ENCODE assay signal across 5 mouse cellular contexts in the genomic region with DNA sequence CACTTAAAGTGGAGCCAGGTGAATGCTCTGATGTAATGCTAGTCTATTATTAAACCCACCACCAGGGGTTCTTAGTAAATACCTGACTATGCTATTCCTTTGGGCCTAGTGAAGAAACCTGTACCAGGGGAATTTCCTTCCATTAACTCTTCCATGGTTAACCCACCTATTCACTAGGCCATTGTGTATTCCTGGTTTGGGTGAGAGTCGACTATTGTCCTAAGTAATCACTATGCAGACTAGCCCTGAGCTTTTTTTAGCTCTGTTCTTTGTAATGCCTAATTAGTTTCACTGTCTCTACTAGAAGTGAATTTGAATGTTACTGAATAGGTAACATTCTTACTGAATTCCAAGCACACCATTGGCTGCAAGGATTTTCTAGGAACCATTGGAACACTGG.
DNase-seq lines count a peak whose midpoint lies in the region; TF ChIP-seq lines count a peak whose summit lies in the region.
"Not testable (repeated sequence)": the region's sequence is repeated elsewhere in the genome, so short reads cannot be mapped to it uniquely, and the experiment has no call there.

No protein-coding gene starts in this region.

- H3K4me3 ChIP-seq in ES-E14 (ENCODE audit: insufficient read depth in 1 of 2, low read depth in 1 of 2, low read length in 2 of 2, poor library complexity in 1 of 2, severe bottlenecking in 1 of 2), result not testable (repeated sequence)

- not testable (repeated sequence) for H3K4me1 ChIP-seq in ES-E14 (ENCODE audit: control insufficient read depth in 2 of 2, insufficient read depth in 2 of 2, low read length in 2 of 2, poor library complexity in 1 of 2)

- H3K36me3 ChIP-seq in ES-E14 (ENCODE audit: control insufficient read depth, insufficient read depth, low read length, poor library complexity, severe bottlenecking), result not testable (repeated sequence)

- H3K27ac ChIP-seq in ES-E14 (ENCODE audit: insufficient read depth, low read depth, low read length, poor library complexity, severe bottlenecking), result not testable (repeated sequence)

- in situ Hi-C loops in ES-E14 (cut with MboI; ENCODE audit: low sequenced_read_pairs in 2 of 2, unreplicated experiment in 2 of 2), result not testable (repeated sequence)

- DNase-seq in ES-CJ7 (ENCODE audit: low read depth, low spot score) (peak; percentile 83), ES-E14 (ENCODE audit: low read depth, low spot score) (peak; percentile 35), R1 (ENCODE audit: low read depth, low spot score) (peak; percentile 96), ZHBTc4 (ENCODE audit: low read depth, low spot score) (peak; percentile 87)
- peak; percentile 29 for DNase-seq in heart, adult 11 months

- not testable (repeated sequence) for H3K9ac ChIP-seq in ES-E14 (ENCODE audit: insufficient read depth, low read depth, low read length, poor library complexity, severe bottlenecking)

- not testable (repeated sequence) for H3K9me3 ChIP-seq in ES-E14 (ENCODE audit: control insufficient read depth, insufficient read depth, low read depth, low read length)

TF ChIP-seq in ES-E14, 5 proteins besides CTCF, POLR2A, EP300 and RAD21:
- peak; percentile 48; the same call in 1 of the 2 replicates for TF ChIP-seq ZNF384 (IDR thresholded peaks at IDR 0.05; ENCODE audit: low read depth, low read length)

Comparison
In these comparisons a context has a peak if more than half of its experiments do, and no peak if none do; other contexts are left out.
1. DNase-seq: peak in every context shown above with its lines; median percentile 96 in R1; 87 in ZHBTc4; 83 in ES-CJ7; 35 in ES-E14; 29 in heart, adult 11 months.